Mouse (Mus musculus) embryonic facial prominence, embryonic 15.5 days (tissue): ENCODE data around the gene Crcp. TPM values are rescaled to one million over a fixed set of nuclear protein-coding genes. Genes with fewer than 3 reads are reported as not detected.
A peak's percentile ranks its signal among the peaks of the same experiment; 100 is the strongest.

ENCODE experiments used
- ATAC-seq: fragments of 200-750 bp; cut with Nextera tagmentation; 2 replicates; pipeline ENCODE4 v1.8.0; 2017; ENCODE audit warnings: low read depth, moderate TSS enrichment; ENCODE audit not compliant: insufficient number of reproducible peaks, low FRiP score, low TSS enrichment
- H3K27ac ChIP-seq: fragments of 300-500 bp; sonication (generic); replicated peaks from 2 replicates; pipeline ENCODE4 v1.5.1; 2015; ENCODE audit warnings: mild to moderate bottlenecking, inconsistent platforms
- H3K27me3 ChIP-seq: fragments of 300-500 bp; sonication (generic); 2 replicates; pipeline ENCODE4 v1.6.1; 2015; ENCODE audit warnings: inconsistent platforms
- H3K36me3 ChIP-seq: fragments of 300-500 bp; sonication (generic); 2 replicates; pipeline ENCODE4 v1.6.1; 2015; ENCODE audit warnings: mild to moderate bottlenecking, inconsistent platforms
- H3K4me1 ChIP-seq: fragments of 300-500 bp; sonication (generic); 2 replicates; pipeline ENCODE4 v1.6.1; 2015; ENCODE audit warnings: inconsistent platforms
- H3K4me2 ChIP-seq: fragments of 300-500 bp; sonication (generic); replicated peaks from 2 replicates; pipeline ENCODE4 v1.6.1; 2015; ENCODE audit warnings: mild to moderate bottlenecking, inconsistent platforms
- H3K4me3 ChIP-seq: fragments of 300-500 bp; sonication (generic); replicated peaks from 2 replicates; pipeline ENCODE4 v1.5.1; 2015; ENCODE audit warnings: mild to moderate bottlenecking, inconsistent platforms
- H3K9ac ChIP-seq: fragments of 300-500 bp; sonication (generic); 2 replicates; pipeline ENCODE4 v1.6.1; 2015; ENCODE audit warnings: inconsistent platforms
- H3K9me3 ChIP-seq: fragments of 300-500 bp; sonication (generic); replicated peaks from 2 replicates; pipeline ENCODE4 v1.6.1; 2016; ENCODE audit warnings: inconsistent platforms
- WGBS: fragments of 180-500 bp; shearing (Covaris S2); methylation state at CpG from one replicate; pipeline ENCODE4 v1.1.7; 2015; 5-methylcytosine and 5-hydroxymethylcytosine counted together
- polyA plus RNA-seq: library from polyadenylated mRNA; unstranded; fragments of >200 nt; fragmentation: Nextera tagmentation; extraction: Ambion mirVana; gene quantifications from 2 replicates; pipeline ENCODE4 v1.2.1, GENCODE M21; 2015

The Crcp gene
- polyA plus RNA-seq, 1 experiment from 2014 or later, result 39.4 TPM

DNA sequence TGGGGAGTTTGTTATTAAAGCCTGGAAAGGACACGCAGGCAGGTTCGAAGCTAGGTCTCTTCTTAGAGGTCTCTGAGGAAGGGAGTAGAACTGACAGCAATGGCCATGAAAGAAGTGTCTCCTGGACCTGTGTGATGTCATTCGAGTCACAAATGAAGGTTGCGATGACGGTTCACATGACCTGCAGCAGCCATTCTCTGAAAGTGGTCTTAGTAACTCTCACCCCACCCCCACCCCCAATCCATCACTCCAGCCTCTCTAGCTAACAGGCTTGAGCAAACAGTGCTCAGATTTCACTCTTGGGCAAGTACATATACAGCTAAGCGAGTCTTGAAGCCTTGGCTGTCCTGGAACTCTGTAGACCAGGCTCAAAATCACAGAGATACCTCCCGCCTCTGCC is 25.9 kb upstream of the Crcp start:
- Histone ChIP-seq H3K9ac (no peak overlapping the region), H3K4me3 (peak overlapping the region; percentile 68), H3K27ac (peak overlapping the region; percentile 68), H3K4me1 (peaks cover 6% of the 10 kb centered on the region), H3K4me2 (peak overlapping the region; percentile 78), H3K27me3 (no peaks in the 10 kb centered on the region), H3K36me3 (no peaks in the 10 kb centered on the region), H3K9me3 (no peaks in the 10 kb centered on the region)
- WGBS, result 58% methylated on average over 7 of the region's 7 CpGs
- ATAC-seq, result no peak

DNA sequence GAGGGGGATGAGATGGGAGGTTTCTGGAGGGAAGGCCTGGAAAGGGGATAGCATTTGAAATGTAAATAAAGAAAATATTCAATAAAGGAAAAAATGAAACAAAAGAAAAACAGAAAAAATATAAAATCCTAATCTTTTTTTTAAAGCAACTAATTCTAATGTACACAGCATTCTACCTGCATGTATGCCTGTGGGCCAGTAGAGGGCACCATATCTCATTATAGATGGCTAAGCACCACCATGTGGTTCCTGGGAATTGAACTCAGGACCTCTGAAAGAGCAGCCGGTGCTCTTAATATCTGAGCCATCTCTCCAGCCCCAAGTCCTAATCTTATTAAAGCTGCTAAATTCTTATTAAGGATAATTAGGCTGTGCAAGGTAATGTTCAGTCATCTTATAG is 21.7 kb upstream of the Crcp start:
- WGBS, result 91% methylated on average over 1 of the region's 1 CpGs
- no peak overlapping the region for H3K27ac ChIP-seq
- H3K9ac ChIP-seq, result no peak overlapping the region
- no peak for ATAC-seq
- peaks cover 6% of the 10 kb centered on the region for H3K4me1 ChIP-seq
- H3K36me3 ChIP-seq, result peaks cover 16% of the 10 kb centered on the region
- H3K9me3 ChIP-seq, result peaks cover 5% of the 10 kb centered on the region; the same call in 1 of the 2 replicates
- H3K4me2 ChIP-seq, result no peak overlapping the region
- H3K4me3 ChIP-seq, result no peak overlapping the region
- H3K27me3 ChIP-seq, result no peaks in the 10 kb centered on the region

DNA sequence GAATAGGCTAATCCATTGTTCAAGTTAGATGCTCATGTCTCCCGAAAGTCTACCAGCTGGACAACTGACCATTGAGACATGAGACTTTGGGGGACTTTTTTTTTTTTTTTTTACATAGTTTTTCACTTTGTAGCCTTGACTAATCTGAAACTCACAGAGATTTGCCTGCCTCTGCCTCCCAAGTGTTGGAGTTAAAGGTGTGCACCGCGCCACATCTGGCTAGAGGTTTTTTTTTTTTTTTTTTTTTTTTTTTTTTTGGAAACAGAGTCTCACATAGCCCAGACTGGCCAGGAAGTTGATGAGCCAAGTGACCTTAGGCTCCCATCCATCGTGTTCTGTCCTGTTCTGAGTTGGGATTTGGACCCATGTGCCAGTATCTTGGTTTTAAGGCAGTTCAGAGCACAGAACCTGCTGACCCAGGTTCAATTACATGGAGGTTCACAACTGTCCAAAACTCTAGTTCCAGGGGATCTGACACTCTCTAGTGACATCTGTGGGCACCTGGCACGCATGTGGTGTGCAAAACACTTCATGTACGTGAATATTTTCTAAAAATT is 21.0 kb upstream of the Crcp start:
- H3K27ac ChIP-seq, result no peak overlapping the region
- ATAC-seq, result no peak
- H3K9me3 ChIP-seq, result peaks cover 5% of the 10 kb centered on the region; the same call in 1 of the 2 replicates
- H3K9ac ChIP-seq, result no peak overlapping the region
- H3K27me3 ChIP-seq, result no peaks in the 10 kb centered on the region
- WGBS, result 81% methylated on average over 6 of the region's 6 CpGs
- H3K36me3 ChIP-seq, result peaks cover 16% of the 10 kb centered on the region
- H3K4me2 ChIP-seq, result no peak overlapping the region
- peaks cover 3% of the 10 kb centered on the region for H3K4me1 ChIP-seq
- H3K4me3 ChIP-seq, result no peak overlapping the region

DNA sequence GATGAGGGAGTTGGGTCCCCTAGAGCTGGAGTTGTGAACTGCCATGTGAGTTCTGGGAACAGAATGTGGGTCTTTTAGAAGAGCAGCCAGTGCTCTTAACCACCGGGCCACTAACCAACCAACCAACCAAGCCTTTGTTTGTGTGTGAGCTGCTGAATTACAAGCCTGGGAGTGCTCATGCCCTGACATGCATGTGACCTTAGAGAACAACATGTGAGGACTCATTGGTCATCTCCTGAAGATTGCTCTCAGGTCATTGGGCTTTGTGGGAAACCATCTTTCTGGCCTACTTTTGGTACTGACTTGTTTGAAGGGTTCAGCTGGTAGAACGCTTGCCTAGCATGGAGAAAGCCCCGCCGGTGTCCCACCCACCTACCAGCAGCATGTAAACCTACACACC is 19.3 kb upstream of the Crcp start:
- Histone ChIP-seq H3K4me2 (no peak overlapping the region), H3K36me3 (peaks cover 18% of the 10 kb centered on the region), H3K27me3 (no peaks in the 10 kb centered on the region), H3K9me3 (peaks cover 5% of the 10 kb centered on the region; the same call in 1 of the 2 replicates), H3K4me3 (no peak overlapping the region), H3K9ac (no peak overlapping the region), H3K27ac (no peak overlapping the region), H3K4me1 (no peaks in the 10 kb centered on the region)
- ATAC-seq, result no peak
- WGBS, result 88% methylated on average over 4 of the region's 4 CpGs

DNA sequence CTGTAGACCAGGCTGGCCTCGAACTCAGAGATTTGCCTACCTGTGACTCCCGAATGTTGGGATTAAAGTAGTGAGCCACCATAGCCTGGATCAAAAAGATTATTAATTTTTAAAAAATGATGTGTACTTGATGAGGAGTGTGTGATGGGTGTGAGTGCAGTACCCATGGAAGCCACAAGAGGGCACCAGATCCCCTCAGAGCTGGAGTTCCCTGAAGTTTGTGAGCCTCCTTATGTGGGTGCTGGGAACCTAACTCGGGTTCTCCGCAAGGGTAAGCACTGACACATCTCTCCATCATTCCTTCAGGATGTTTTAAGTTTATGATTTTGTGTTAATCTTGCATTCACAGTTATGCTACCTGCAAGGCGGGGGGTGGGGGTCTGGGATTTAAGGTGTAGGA is 18.1 kb upstream of the Crcp start:
- no peak overlapping the region for H3K4me3 ChIP-seq
- no peak overlapping the region for H3K9ac ChIP-seq
- H3K4me2 ChIP-seq, result no peak overlapping the region
- H3K9me3 ChIP-seq, result peaks cover 5% of the 10 kb centered on the region; the same call in 1 of the 2 replicates
- no peaks in the 10 kb centered on the region for H3K4me1 ChIP-seq
- peaks cover 29% of the 10 kb centered on the region for H3K36me3 ChIP-seq
- 96% methylated on average over 5 of the region's 5 CpGs for WGBS
- no peaks in the 10 kb centered on the region for H3K27me3 ChIP-seq
- H3K27ac ChIP-seq, result no peak overlapping the region
- ATAC-seq, result no peak

DNA sequence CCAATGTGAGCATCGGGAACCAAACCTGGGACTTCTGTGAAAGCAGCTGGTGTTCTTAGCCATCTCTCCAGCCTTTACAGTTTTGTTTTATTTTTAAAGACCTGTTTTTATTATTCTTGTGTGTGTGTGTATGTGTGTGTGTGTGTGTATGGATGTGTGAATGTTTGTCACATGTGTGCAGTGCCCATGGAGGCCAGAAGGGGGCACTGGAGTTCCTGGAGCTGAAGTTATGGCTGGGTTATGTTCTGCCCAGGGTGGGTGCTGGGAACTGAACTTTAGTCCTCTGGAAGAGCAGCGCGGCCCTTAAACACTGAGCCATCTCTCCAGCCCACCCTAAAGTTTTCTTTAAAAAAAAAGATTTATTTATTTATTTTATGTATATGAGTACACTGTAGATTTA is 14.0 kb upstream of the Crcp start:
- H3K4me3 ChIP-seq, result no peak overlapping the region
- WGBS, result 95% methylated on average over 3 of the region's 3 CpGs
- no peak overlapping the region for H3K4me2 ChIP-seq
- H3K9me3 ChIP-seq, result peaks cover 5% of the 10 kb centered on the region; the same call in 1 of the 2 replicates
- H3K27ac ChIP-seq, result no peak overlapping the region
- no peaks in the 10 kb centered on the region for H3K4me1 ChIP-seq
- no peaks in the 10 kb centered on the region for H3K27me3 ChIP-seq
- H3K36me3 ChIP-seq, result peaks cover 33% of the 10 kb centered on the region
- ATAC-seq, result no peak
- H3K9ac ChIP-seq, result no peak overlapping the region

DNA sequence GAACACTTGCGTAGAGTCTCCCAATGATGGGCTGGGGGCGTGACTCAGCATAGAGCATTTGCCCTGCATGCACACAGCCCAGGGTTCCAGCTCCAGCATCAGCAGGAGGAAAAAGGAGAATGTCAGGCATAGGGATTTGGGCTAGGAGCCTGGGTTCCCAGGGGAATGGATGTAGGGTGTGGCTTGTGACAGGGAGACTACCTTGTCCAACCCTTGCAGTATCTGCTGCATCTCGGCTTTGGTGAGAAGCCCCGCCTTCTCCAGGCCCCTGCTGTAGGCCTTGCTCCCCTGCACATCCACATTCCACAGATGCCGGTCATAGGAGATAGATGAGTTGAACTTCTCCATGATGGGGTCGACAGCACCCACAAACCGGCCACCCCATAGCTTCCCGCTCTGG is 9.6 kb upstream of the Crcp start:
- H3K27me3 ChIP-seq, result no peaks in the 10 kb centered on the region
- WGBS, result 68% methylated on average over 8 of the region's 8 CpGs
- no peak overlapping the region for H3K27ac ChIP-seq
- no peak for ATAC-seq
- H3K4me3 ChIP-seq, result no peak overlapping the region
- H3K4me2 ChIP-seq, result no peak overlapping the region
- peaks cover 13% of the 10 kb centered on the region for H3K4me1 ChIP-seq
- H3K36me3 ChIP-seq, result peaks cover 16% of the 10 kb centered on the region; the same call in 1 of the 2 replicates
- H3K9me3 ChIP-seq, result no peaks in the 10 kb centered on the region
- no peak overlapping the region for H3K9ac ChIP-seq

DNA sequence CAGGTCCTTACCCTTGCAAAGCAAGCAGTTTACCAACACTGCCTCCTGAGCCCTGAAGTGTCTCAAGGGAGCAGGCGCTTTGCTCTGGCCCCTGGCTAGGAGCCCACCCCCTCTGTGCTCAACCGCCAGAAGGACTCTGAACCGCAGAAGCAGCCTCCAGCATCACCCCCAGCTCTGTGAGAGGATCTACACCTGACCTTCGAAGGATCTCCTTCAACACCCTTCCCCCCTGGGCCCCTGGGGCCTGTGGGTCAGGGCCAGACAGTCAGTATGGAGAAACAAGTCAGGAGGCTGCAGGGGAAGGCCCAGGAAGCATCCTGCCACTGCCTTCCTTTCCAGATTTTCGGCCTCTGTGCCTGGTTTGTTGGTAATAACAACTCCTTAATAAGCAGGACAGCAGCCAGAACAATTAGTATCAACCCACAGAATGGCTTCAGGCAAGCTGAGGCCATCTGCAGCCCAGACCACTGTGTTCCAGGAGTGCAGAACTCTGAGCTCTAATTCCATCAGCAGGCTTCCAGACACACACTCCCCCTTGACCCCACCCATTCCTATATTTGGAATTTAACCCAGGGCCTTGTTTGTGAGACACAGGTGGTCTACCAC is 7.6 kb upstream of the Crcp start:
- H3K27me3 ChIP-seq, result no peaks in the 10 kb centered on the region
- peak overlapping the region; percentile 36; the same call in 1 of the 2 replicates for H3K27ac ChIP-seq
- no peak overlapping the region for H3K4me3 ChIP-seq
- H3K36me3 ChIP-seq, result 0 out of 2 replicates have a peak, but pooled peaks cover 3% of the 10 kb centered on the region
- 30% methylated on average over 5 of the region's 5 CpGs for WGBS
- no peak for ATAC-seq
- no peak overlapping the region for H3K4me2 ChIP-seq
- peaks cover 13% of the 10 kb centered on the region for H3K4me1 ChIP-seq
- H3K9ac ChIP-seq, result no peak overlapping the region
- no peaks in the 10 kb centered on the region for H3K9me3 ChIP-seq

DNA sequence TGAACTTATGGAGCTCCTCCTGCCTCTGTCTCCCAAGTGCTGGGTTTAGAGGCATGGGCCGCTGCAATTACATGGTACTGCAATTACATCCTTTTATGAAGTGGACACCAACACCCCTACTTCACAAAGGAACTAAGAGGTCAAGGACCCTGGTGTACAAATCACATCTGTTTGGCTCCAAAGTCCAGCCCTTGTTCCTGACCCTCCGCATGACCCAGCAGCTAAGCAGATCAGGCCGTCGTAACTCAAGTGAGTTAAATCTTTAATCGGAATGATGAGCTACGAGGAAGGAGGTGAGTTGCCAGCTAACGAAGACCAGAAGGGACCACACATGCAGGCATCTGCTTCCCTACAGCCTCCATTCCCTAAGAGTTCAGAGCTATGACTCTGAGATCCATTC is 6.7 kb upstream of the Crcp start:
- 0 out of 2 replicates have a peak, but pooled peaks cover 3% of the 10 kb centered on the region for H3K36me3 ChIP-seq
- WGBS, result 58% methylated on average over 7 of the region's 7 CpGs
- H3K4me2 ChIP-seq, result no peak overlapping the region
- H3K9me3 ChIP-seq, result no peaks in the 10 kb centered on the region
- ATAC-seq, result no peak
- no peak overlapping the region for H3K9ac ChIP-seq
- 0 out of 2 replicates have a peak, but pooled peaks cover 3% of the 10 kb centered on the region for H3K27me3 ChIP-seq
- H3K4me3 ChIP-seq, result no peak overlapping the region
- H3K27ac ChIP-seq, result no peak overlapping the region
- H3K4me1 ChIP-seq, result peaks cover 13% of the 10 kb centered on the region

DNA sequence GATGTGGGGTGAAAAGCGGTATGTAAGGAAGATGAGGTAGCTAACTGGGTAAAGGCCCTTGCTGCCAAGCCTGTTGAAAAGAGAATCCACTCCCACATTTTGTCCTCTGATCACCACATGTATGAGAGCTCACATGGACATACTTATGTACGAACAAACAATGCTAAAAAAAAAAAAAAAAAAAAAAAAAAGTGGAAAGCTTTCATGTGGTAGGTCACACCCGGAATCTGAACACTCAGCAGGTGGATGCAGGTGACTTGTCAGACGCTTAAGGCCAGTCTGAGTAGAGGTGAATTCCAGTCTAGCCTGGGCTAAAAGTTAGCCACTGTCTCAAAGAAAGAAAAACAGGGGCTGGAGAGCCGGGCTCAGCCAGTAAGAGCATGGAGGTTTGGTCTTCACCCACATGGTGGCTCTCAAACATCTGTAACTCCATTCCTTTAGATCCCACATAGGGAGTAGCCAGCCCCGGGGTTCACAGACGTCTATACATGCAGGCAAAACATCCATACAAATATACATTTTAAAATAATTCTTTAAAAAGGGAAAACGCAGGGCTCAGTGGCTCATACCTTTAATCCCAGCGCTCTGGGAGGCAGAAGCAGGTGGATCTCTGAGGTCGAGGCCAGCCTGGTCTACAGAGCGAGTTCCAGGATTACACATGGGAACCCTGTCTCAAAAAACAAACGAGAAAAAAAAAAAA is 5.9 kb upstream of the Crcp start:
- ATAC-seq, result no peak
- Histone ChIP-seq H3K36me3 (0 out of 2 replicates have a peak, but pooled peaks cover 2% of the 10 kb centered on the region), H3K9me3 (no peaks in the 10 kb centered on the region), H3K4me2 (peak overlapping the region; percentile 87), H3K9ac (no peak overlapping the region), H3K4me1 (peaks cover 13% of the 10 kb centered on the region), H3K27ac (no peak overlapping the region), H3K4me3 (peak overlapping the region; percentile 60), H3K27me3 (0 out of 2 replicates have a peak, but pooled peaks cover 3% of the 10 kb centered on the region)
- WGBS, result 36% methylated on average over 12 of the region's 12 CpGs

DNA sequence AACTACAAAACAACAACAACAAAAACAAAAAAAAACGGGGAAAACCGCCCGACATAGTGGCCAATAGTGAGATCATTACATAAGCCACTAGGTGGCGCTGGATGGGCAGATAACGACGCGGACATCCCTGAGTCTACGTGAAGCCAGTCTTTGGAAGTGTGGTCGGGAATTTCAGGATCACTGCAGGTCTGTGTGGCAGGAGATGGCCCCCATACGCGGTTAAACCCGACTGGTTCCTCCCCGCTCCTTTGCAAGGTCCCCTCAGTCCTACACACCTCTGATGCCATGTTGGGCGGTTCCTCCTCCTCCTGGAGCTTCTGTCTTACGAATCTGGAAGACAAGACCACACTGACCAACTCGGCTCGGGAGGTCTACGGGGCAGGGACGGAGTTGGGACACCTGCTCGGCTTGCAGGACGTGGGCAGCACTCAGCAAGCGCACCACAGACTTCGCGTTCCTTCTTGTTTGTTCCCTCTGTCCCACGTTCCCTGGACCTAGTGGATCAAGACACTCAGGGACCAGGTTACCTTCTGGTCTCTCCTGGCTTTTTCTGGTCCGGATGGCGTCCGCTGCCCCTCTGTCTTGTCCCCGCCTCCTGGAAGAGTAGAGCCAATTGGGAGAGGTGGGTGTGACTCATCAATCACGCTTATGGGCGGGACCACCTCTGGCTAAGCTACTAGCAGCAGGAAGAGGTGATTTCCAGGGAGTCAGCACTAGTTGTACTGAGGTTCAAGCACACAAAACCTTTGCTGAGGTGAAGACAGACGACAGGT is 5.1 kb upstream of the Crcp start:
- H3K9me3 ChIP-seq, result no peaks in the 10 kb centered on the region
- under 1% methylated on average over 32 of the region's 32 CpGs for WGBS
- H3K4me2 ChIP-seq, result peak overlapping the region; percentile 87
- peaks cover 15% of the 10 kb centered on the region for H3K4me1 ChIP-seq
- peak; percentile 88 for ATAC-seq
- peak overlapping the region; percentile 39 for H3K9ac ChIP-seq
- H3K36me3 ChIP-seq, result no peaks in the 10 kb centered on the region
- H3K27me3 ChIP-seq, result 0 out of 2 replicates have a peak, but pooled peaks cover 3% of the 10 kb centered on the region
- peak overlapping the region; percentile 84 for H3K27ac ChIP-seq
- peak overlapping the region; percentile 60 for H3K4me3 ChIP-seq
